Mouse (Mus musculus): ENCODE measurements around the gene 4930503B20Rik.

GRCm38 (mm10) chr3:146698982-146699381 lies 47.9 kb upstream of the 4930503B20Rik start:
- TF ChIP-seq CTCF (IDR thresholded peaks at IDR 0.05; ENCODE audit: borderline replicate concordance, extremely low read depth, insufficient read depth, insufficient read length) (no peak), POLR2A (IDR thresholded peaks at IDR 0.05; ENCODE audit: borderline replicate concordance, extremely low read depth, insufficient read depth, insufficient read length, poor library complexity, severe bottlenecking) (no peak)

Measured in brain, embryonic 14.5 days (tissue).